Mouse (Mus musculus): ENCODE data around the gene Myh14.

DNA sequence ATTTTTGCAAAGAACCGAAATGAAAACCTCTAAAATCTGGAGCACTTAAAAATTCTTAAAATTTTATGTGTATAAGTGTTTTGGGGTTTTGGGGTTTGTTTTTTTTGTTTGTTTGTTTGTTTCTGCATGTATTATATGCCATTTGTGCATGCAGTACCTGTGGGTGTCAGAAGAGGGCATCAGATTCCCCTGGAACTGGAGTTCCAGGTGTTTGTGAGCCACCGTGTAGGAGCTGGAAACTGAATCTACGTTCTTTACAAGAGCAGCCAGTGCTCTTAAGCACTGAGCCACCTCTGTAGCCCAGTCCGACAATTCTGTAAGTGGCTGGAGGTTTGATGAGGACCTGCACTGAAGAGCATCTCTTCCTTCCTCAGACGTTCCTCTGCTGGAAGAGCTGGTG lies 39.2 kb upstream of the Myh14 start:
- TF ChIP-seq CTCF (IDR thresholded peaks at IDR 0.05; ENCODE audit: low read depth) (no peak), EP300 (IDR thresholded peaks at IDR 0.05; ENCODE audit: low read depth) (no peak)

Measured in heart, postnatal 0 days (tissue).